Mouse (Mus musculus): ENCODE measurements around the gene Zfp362.

GRCm38 (mm10) chr4:128730271-128730670, 75.6 kb downstream of the Zfp362 start:
- no peak for TF ChIP-seq CTCF (IDR thresholded peaks at IDR 0.05; ENCODE audit: low read depth, low read length)
- TF ChIP-seq POLR2A (IDR thresholded peaks at IDR 0.05; ENCODE audit: borderline replicate concordance, low read depth, low read length), result no peak

Data from bone marrow macrophage, adult 2 months (primary cell).